Mouse (Mus musculus): ENCODE results near the gene Cgnl1.

The Cgnl1 gene

DNA sequence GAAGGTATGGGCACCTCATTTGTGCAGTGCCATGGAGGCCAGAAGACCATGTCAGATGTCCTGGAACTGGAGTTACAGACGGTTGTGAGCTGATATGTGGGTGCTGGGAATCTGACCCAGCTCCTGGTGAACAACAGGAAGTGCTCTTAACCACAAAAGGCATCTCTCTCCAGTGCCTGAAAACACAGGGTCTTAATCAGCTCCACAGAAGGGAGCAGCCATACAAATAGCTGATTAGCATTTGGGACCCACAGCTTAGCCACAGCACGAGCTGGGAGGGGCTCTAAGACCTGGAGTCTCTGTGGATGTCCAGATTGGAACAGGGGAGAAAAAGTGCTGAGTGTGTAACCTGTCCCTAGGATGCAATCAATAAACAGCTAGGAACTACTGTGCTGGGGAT lies 4.5 kb downstream of the Cgnl1 start:
- no peak for DNase-seq (ENCODE audit: low spot score in 2 of 2)

DNA sequence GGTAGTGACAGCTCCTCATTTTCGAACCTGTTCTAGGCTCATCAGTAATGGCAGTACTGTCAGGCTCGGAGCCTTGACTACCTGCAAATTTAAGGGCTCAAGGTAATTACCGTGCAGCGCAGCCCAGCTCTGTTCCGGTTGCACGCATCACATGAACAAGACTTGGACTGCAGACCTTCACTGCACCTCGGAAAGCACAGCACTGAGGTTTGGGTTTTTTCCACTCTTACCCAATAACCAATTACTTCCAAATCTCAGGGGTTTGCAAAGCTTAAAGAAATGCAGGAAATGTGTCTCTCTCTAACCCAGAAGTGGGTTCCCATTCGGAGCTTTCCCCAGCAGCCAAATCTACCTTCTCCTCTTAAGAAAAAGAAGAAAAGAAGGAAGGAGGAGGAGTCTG lies 5.1 kb downstream of the Cgnl1 start:
- DNase-seq (ENCODE audit: low spot score in 2 of 2), result no peak

GRCm38 (mm10) chr9:71764551-71764950 lies 6.9 kb downstream of the Cgnl1 start:
- no peak for DNase-seq (ENCODE audit: low spot score in 2 of 2)

GRCm38 (mm10) chr9:71763273-71763672 lies 8.1 kb downstream of the Cgnl1 start:
- DNase-seq (ENCODE audit: low spot score in 2 of 2), result no peak

DNA sequence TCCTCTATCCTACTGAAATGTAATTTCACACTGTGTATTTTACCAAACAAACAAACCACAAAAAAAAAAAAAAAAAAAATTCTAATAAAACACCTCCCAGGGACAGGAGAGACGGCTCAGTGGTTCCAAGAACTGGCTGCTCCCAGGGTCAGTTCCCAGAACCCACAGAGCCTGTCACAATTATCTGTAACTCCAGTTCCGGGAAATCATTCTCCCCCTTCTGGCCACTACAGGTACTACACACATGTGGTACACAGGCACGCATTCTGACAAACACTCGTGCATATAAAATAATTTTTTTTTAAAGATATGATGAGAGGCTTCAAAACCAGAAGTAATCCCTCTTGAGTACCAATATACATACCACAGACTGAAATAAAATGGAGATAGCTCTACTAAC lies 9.7 kb downstream of the Cgnl1 start:
- no peak for DNase-seq (ENCODE audit: low spot score in 2 of 2)

GRCm38 (mm10) chr9:71760518-71761141 lies 10.8 kb downstream of the Cgnl1 start:
- DNase-seq (ENCODE audit: low spot score in 2 of 2), result no peak

DNA sequence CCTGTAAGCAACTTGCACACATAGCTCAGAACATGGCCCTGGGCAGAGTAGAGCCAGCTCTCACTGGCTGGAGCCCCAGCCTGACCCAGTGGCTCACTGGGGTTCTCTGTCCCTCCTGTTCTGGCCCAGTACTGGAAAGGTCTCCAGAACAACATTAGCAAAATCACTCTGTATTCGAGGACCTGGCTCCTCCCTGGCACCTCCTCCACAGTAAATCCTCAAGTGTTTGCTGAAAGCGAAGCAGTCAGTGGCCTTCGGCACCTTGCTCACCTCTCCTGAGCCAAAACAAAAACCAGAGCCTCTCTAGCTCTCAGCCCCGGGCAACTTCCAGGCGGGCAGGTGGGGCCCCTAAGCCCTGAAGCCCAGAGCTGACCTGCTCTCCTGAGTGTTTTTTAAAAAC lies 11.5 kb downstream of the Cgnl1 start:
- DNase-seq (ENCODE audit: low spot score in 2 of 2), result no peak

DNA sequence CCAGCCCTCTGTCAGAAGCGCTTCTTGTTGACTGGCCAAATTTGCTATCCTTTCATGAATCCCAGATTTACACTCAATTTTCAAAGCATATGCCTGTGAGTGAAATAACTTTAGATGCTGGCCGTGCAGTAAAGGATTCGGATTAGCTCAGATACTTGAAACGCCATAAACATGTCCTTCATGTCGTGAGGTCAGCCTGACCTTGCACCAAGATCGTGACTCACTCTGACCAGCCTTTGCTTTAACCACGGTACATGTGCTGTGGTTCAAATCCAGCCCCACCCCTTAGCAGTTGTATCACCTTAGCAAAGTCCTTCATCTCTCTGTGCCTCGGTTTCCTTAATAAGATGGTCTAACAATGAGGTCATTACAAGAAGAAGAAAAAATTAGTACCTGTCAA lies 14.0 kb downstream of the Cgnl1 start:
- DNase-seq (ENCODE audit: low spot score in 2 of 2), result no peak

DNA sequence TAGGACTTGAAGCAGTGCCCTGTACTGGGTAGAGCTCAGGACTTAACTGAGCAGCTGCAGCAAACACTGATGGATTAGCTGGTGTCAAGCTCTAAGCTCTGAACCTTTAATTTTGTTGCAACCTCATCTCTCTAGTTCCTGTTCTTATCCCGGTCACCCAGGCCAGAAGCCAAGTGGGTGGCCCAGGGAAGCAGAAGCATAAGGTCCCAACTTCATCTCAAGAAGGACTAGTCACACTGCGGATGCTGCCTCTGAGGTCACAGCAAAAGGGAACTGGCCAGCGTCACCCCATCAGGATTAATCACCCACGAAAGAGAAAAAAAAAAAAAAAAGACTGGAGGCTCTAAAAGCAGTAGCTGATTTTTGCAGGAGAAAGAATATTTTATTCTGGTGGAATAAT lies 14.5 kb downstream of the Cgnl1 start:
- no peak for DNase-seq (ENCODE audit: low spot score in 2 of 2)

DNA sequence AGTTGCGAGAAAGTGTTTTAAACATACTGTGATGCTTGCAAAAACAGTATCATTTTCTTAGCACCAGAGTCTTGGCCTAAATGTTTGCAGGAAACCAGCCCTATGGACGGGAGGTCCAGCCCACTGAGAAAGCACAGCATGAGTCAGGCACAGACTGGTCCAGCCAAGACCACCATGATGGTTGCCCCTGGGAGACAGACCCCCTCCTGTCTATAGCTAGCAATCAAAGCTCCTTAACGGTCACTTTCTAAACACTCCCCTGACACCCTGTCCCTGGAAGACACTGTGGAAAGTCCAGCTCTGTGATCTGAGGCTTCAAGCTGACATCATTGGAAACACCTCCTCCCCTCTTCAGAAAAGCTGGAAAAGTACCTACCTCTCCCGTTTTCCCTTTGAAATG lies 17.4 kb downstream of the Cgnl1 start:
- no peak for DNase-seq (ENCODE audit: low spot score in 2 of 2)

- DNase-seq (ENCODE audit: low spot score in 2 of 2), result no peak
These were observed 17.9 kb downstream of the Cgnl1 start for GRCm38 (mm10) chr9:71753529-71753928.

- DNase-seq (ENCODE audit: low spot score in 2 of 2), result no peak
These were observed 18.3 kb downstream of the Cgnl1 start for GRCm38 (mm10) chr9:71753117-71753516.

DNA sequence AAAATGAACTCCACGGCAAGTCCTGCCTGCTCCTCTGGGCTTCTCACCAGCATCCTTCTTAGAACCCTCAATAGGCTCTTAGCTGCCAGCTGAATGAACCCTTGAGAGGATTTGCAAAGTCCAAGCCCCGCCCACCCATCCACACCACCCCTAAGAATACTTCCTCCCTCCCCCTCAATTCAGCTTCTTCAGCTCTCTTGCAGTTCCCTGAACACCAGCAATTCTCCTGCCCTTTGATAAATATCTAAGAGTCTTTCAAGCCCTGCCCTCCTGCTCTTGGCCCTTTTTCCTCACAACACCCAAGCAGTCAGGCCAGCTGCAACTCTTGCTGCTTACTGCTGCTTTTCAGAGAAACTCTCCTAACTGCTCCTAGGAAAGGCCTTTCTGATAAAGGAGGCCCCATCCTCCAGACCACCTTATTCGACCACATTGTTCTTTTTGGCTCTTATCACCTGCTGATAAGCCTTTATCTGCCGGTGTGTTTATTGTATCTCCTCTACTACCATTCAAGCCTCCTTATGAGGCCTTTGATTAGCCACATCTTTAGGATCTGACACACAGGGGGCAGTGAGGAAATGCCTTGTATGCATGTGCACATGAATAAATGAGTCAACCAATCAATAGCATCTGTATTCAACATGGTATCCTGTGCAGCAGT lies 21.3 kb downstream of the Cgnl1 start:
- DNase-seq (ENCODE audit: low spot score in 2 of 2), result no peak

DNA sequence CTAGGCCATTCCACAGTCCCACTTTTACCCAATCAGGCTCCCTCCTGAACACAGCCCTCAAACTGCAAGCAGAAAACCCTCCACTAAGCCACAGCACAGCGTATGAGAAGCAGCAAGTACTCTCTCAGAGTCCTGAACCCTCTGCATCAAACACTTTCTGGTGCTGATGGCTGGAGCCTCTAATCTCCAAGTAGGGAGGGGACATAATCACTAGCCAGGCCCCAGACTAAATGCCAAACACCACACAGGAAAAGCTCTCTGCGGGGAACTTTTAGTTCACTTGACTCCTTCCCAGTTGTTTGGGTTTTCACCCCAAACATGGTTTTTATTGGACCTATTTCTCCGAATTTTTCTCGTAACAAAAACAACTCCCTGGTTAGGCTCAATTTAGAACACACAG lies 25.0 kb downstream of the Cgnl1 start:
- no peak for DNase-seq (ENCODE audit: low spot score in 2 of 2)

DNA sequence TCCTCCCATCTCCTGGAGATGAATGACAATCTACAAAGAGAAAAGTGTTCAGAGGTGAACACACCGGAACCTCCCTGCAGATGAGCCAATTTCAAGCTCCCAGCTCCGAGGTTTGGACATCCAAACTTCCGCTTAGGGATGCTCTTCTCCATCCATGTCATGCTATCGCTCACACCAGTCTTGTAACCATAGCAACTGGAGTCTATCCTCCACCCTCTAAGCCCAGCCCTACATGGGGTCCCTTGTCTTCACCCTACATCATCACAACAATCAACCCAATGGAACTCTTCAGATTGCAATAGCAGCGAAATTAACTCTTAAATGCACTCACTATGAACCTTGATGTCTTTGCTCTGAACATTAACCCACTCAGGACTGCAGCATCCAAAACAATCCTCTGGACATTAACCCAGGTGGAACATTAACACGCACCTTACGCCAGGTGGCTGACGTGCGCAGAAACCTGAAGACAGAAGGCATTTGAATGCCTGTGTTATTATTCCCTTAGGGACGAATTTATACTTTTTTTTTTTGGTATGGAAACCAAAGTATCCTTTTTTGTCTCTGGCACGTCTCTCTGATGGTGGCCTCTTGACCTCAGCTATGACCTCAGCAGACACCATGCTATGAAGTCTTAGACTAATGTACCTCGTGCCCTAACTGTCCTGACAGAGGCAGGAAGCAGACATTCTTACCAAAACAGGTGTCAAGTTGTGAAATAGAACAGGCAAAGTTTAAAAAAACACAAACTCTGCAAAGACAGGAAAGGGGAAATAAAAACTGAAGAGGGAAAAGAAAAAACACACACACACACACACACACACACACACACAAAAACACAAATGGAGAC lies 33.1 kb downstream of the Cgnl1 start:
- DNase-seq (ENCODE audit: low spot score in 2 of 2), result no peak

DNA sequence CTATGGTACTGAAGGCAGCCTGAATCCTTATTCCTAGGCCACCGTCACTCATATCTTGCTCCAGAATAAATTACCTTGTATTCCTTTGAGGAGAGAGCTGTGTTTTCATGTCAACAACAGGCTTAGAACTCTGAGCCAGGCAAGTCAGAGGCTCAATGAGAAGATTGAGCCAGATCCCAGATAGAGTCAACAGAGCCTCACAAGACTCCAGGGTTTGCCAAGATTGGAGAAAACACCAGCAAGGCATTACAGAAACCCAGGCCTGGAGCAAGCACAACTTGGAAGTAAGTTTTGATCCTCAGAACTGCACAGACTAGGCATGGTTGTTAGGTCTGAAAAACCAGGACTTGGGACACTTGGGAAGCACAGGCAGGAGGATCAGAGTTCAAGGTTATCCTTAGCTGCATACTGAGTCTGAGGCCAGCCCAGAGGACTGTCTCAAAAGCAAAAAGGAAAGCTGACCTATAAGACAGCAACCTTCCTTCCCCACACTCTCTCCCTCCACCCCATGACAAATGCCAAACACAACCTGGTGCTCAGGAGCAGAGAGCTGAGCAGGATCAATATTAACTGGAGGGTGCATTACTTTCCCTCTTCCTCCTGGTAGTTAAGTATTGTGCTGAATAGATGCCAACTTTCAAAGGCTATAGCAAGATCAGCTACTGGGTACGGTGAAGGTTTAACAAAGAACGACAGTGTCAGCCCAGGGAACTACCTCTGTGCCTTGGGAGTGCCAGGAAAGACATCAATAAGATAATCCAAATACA lies 34.0 kb downstream of the Cgnl1 start:
- DNase-seq (ENCODE audit: low spot score in 2 of 2), result no peak

DNA sequence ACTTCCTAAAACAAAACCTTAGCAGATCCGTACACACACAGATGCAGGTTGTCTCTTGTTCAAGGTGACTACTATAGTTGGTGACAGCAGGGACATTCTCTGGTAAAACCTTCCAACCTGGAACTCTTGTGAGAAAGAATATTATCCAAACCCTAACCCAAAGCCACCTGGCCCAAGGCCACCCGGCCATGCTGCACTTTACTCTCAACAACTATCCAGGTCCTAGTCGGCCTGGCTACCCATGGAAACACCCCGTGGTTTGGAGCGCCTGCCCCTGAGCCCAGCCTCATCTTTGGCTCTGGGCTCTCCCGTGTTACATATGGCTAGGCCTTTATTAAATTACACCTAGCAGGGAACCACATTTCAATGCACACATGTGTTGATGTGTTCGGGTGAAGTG lies 35.5 kb downstream of the Cgnl1 start:
- DNase-seq (ENCODE audit: low spot score in 2 of 2), result no peak

- DNase-seq (ENCODE audit: low spot score in 2 of 2), result no peak
These were observed 37.8 kb downstream of the Cgnl1 start for GRCm38 (mm10) chr9:71733559-71733958.

DNA sequence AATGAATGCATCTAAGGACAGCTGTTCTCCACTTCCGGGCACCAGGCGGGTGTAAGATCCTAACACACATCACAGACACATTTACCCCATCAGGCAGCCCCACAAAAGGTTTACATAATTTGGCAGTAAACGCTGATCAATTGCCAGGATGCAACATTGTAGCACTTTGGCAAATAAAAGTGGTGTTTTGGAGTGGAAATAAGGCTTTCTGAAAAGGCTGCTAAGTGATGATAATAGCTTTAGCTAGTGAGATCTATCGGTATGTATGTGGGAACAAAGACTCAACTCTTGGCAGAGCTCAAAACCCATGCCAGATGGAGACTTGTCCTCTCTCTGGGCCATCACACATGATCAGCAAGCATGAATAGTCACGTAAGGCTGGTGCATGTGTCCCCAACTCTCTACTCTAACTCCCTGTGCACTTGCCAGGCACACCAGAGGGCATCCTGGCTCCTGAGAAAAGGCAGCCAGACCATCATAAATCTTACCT lies 42.5 kb downstream of the Cgnl1 start:
- DNase-seq (ENCODE audit: low spot score in 2 of 2), result no peak

DNA sequence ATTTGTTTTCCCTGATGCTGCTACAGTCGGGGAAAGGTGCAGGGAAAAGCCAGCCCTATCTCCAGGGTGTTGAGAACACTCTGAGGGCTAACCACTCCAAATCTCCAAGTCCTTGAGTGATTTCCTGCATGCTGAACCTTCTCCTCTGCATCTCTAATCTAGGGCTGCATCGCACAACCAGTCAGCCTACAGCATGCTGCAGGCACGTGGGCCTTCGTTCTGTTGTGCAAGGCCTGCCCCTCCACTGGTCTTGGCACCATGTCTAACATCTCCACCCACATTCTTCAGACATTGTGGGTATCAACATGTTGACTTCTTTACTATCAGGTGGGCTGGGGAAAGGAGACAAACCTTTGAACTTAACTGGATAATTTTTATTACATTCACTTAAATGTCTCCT lies 44.2 kb downstream of the Cgnl1 start:
- no peak for DNase-seq (ENCODE audit: low spot score in 2 of 2)

- no peak for DNase-seq (ENCODE audit: low spot score in 2 of 2)
These were observed 45.3 kb downstream of the Cgnl1 start for GRCm38 (mm10) chr9:71726121-71726520.

- no peak for DNase-seq (ENCODE audit: low spot score in 2 of 2)
These were observed 49.0 kb downstream of the Cgnl1 start for GRCm38 (mm10) chr9:71722366-71722765.
